Mouse (Mus musculus): ENCODE results near the gene Inip. TPM values are rescaled to one million over a fixed set of nuclear protein-coding genes. Genes with fewer than 3 reads are reported as not detected.

Gene Inip
- polyA plus RNA-seq, 1 experiment from 2014 or later = 56.5 TPM

GRCm38 (mm10) chr4:59731544-59731943, 69.8 kb downstream of the Inip start:
- Histone ChIP-seq H3K9ac (no peak overlapping the region), H3K4me2 (no peak overlapping the region), H3K4me1 (no peaks in the 10 kb centered on the region), H3K36me3 (no peaks in the 10 kb centered on the region), H3K27me3 (no peaks in the 10 kb centered on the region), H3K27ac (no peak overlapping the region), H3K4me3 (no peak overlapping the region), H3K9me3 (no peaks in the 10 kb centered on the region)
- ATAC-seq (ENCODE audit: borderline replicate concordance, extremely low read depth, low FRiP score, low TSS enrichment) = no peak
- WGBS = 83% methylated on average over 7 of the region's 7 CpGs

DNA sequence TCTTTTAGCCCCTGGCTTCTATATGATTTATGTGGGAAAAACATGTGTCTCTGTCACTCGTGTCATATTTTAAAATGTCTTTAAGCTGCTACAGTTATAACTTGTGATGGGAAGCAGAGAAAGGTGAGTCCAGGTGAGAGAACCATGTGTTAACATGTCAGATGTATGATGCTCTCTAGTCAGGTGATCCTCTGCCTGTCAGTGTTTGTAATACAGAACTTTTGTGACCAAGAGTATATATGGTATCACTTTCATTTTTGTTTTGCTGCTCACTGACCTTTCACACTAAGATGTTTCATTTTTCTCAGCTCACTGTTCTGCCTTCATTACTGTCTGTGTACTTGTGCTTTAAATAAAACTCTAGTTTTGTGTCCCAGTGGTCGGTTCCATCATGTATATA, 72.5 kb downstream of the Inip start:
- Histone ChIP-seq H3K4me1 (no peaks in the 10 kb centered on the region), H3K9me3 (no peaks in the 10 kb centered on the region), H3K4me3 (no peak overlapping the region), H3K9ac (no peak overlapping the region), H3K36me3 (no peaks in the 10 kb centered on the region), H3K27ac (no peak overlapping the region), H3K27me3 (no peaks in the 10 kb centered on the region), H3K4me2 (no peak overlapping the region)
- WGBS = 77% methylated on average over 2 of the region's 2 CpGs
- no peak for ATAC-seq (ENCODE audit: borderline replicate concordance, extremely low read depth, low FRiP score, low TSS enrichment)

GRCm38 (mm10) chr4:59727878-59728261, 73.5 kb downstream of the Inip start:
- H3K4me1 ChIP-seq = no peaks in the 10 kb centered on the region
- no peak overlapping the region for H3K27ac ChIP-seq
- no peaks in the 10 kb centered on the region for H3K9me3 ChIP-seq
- H3K9ac ChIP-seq = no peak overlapping the region
- no peak for ATAC-seq (ENCODE audit: borderline replicate concordance, extremely low read depth, low FRiP score, low TSS enrichment)
- H3K36me3 ChIP-seq = no peaks in the 10 kb centered on the region
- 73% methylated on average over 9 of the region's 9 CpGs for WGBS
- H3K4me2 ChIP-seq = no peak overlapping the region
- no peaks in the 10 kb centered on the region for H3K27me3 ChIP-seq
- no peak overlapping the region for H3K4me3 ChIP-seq

DNA sequence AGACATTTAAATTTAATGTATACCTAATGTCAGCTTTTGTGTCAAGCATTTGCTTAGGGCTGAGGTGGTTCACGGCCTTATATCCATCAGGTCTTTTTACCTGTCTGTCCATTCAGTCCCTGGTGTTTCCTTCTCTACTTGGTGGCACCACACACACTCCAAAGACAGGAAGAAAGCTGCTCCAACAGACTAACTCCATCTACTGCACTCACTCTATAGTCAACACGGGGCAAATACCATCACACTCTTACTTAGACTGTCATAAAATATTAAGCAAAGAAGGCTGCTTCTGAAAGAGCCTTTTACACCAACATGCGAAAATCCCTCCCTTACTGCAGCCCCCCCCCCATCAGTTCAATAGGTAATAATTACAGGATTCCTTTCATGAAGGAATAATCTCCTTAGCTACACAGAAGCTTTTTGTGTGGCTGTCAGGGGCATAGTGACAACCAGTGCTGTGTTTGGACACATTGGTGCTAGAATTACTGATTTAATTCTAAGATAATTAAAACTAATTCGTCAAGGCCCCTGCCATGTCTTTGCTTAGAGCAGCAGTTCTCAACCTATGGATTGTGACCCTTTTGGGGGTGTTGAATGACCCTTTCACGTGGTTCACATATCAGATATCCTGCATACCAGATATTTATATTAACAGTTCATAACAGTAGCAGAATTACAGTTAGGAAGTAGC, 74.1 kb downstream of the Inip start:
- no peaks in the 10 kb centered on the region for H3K36me3 ChIP-seq

GRCm38 (mm10) chr4:59726501-59726900, 74.9 kb downstream of the Inip start:
- H3K4me2 ChIP-seq = no peak overlapping the region
- ATAC-seq (ENCODE audit: borderline replicate concordance, extremely low read depth, low FRiP score, low TSS enrichment) = no peak
- 92% methylated on average over 12 of the region's 12 CpGs for WGBS

More for the DNA sequence above, 74.1 kb downstream of the Inip start:
- Histone ChIP-seq H3K4me3 (no peak overlapping the region), H3K9me3 (no peaks in the 10 kb centered on the region), H3K4me1 (no peaks in the 10 kb centered on the region), H3K27ac (no peak overlapping the region), H3K27me3 (no peaks in the 10 kb centered on the region), H3K4me2 (no peak overlapping the region), H3K9ac (no peak overlapping the region)
- ATAC-seq (ENCODE audit: borderline replicate concordance, extremely low read depth, low FRiP score, low TSS enrichment) = no peak
- WGBS = 68% methylated on average over 5 of the region's 5 CpGs

GRCm38 (mm10) chr4:59725579-59725978, 75.8 kb downstream of the Inip start:
- no peaks in the 10 kb centered on the region for H3K9me3 ChIP-seq
- H3K4me2 ChIP-seq = no peak overlapping the region
- no peaks in the 10 kb centered on the region for H3K27me3 ChIP-seq
- H3K9ac ChIP-seq = no peak overlapping the region
- no peak overlapping the region for H3K27ac ChIP-seq
- H3K4me1 ChIP-seq = no peaks in the 10 kb centered on the region
- H3K36me3 ChIP-seq = no peaks in the 10 kb centered on the region
- H3K4me3 ChIP-seq = no peak overlapping the region
- WGBS = 72% methylated on average over 4 of the region's 4 CpGs
- no peak for ATAC-seq (ENCODE audit: borderline replicate concordance, extremely low read depth, low FRiP score, low TSS enrichment)

More at GRCm38 (mm10) chr4:59726501-59726900, 74.9 kb downstream of the Inip start:
- no peak overlapping the region for H3K4me3 ChIP-seq
- H3K27ac ChIP-seq = no peak overlapping the region
- H3K27me3 ChIP-seq = no peaks in the 10 kb centered on the region
- H3K9me3 ChIP-seq = no peaks in the 10 kb centered on the region
- no peak overlapping the region for H3K9ac ChIP-seq
- H3K36me3 ChIP-seq = no peaks in the 10 kb centered on the region
- H3K4me1 ChIP-seq = no peaks in the 10 kb centered on the region

GRCm38 (mm10) chr4:59721811-59722210, 79.6 kb downstream of the Inip start:
- Histone ChIP-seq H3K4me2 (no peak overlapping the region), H3K9ac (no peak overlapping the region), H3K27ac (no peak overlapping the region), H3K9me3 (no peaks in the 10 kb centered on the region), H3K27me3 (no peaks in the 10 kb centered on the region), H3K4me3 (no peak overlapping the region), H3K36me3 (peaks cover 3% of the 10 kb centered on the region; the same call in 1 of the 2 replicates), H3K4me1 (peaks cover 11% of the 10 kb centered on the region)
- no peak for ATAC-seq (ENCODE audit: borderline replicate concordance, extremely low read depth, low FRiP score, low TSS enrichment)
- WGBS = 80% methylated on average over 3 of the region's 3 CpGs

Other genes starting within 250 kb of the Inip start
- gene Hsdl2, start 220.0 kb downstream of the Inip start, polyA plus RNA-seq (2015; fragmentation: Nextera tagmentation; extraction: Ambion mirVana) = 20.7 and 22.8 TPM in 2 replicates
- 25.0 and 25.1 TPM in 2 replicates for gene E130308A19Rik, start 175.4 kb downstream of the Inip start, polyA plus RNA-seq (2015; fragmentation: Nextera tagmentation; extraction: Ambion mirVana)
- 9.2 and 10.0 TPM in 2 replicates for gene Snx30, start 4.3 kb upstream of the Inip start, polyA plus RNA-seq (2015; fragmentation: Nextera tagmentation; extraction: Ambion mirVana)
- gene Slc46a2, start 113.5 kb upstream of the Inip start, polyA plus RNA-seq (2015; fragmentation: Nextera tagmentation; extraction: Ambion mirVana) = 0.70 and 3.4 TPM in 2 replicates
- not detected in 2 replicates for gene Mup4, start 159.1 kb upstream of the Inip start, polyA plus RNA-seq (2015; fragmentation: Nextera tagmentation; extraction: Ambion mirVana)
- not detected in 2 replicates for gene Mup6, start 162.7 kb upstream of the Inip start, polyA plus RNA-seq (2015; fragmentation: Nextera tagmentation; extraction: Ambion mirVana)

All from lung, embryonic 15.5 days (tissue).